Mouse (Mus musculus): ENCODE results near the gene Nav2. TPM values are rescaled to one million over a fixed set of nuclear protein-coding genes. Genes with fewer than 3 reads are reported as not detected.

Nav2 gene
- polyA plus RNA-seq, 1 experiment = 1.3 TPM

DNA sequence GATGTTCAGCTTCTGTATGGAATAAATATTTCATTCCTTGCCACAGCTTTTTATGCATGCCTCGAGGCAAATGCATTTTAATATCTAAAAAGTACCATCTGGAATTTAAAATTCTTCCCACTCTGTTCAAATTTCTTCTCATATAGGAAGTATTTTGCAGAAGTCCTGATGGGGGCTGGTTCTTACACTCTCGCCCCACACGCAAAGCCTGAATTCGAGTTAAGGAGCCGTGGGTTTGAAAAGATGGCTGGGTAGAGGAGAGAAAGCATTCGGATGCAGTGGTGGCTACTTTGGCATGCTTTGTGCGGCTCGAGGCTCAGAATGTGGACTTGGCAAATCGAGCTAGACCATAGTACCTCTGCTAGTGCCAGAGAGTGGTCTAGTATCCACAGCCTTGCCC, 499.2 kb downstream of the Nav2 start:
- Histone ChIP-seq H3K4me1 (no peaks in the 10 kb centered on the region), H3K36me3 (replicated peaks; ENCODE audit: low read length) (no peaks in the 10 kb centered on the region), H3K27me3 (replicated peaks) (no peaks in the 10 kb centered on the region), H3K9me3 (peaks cover 11% of the 10 kb centered on the region; the same call in 1 of the 2 replicates), H3K4me3 (replicated peaks) (no peak overlapping the region)
- no peak for TF ChIP-seq GATA1 (IDR thresholded peaks at IDR 0.05; ENCODE audit: borderline replicate concordance, low read length)
- TF ChIP-seq FLI1 (IDR thresholded peaks at IDR 0.05; ENCODE audit: low read length) = no peak

DNA sequence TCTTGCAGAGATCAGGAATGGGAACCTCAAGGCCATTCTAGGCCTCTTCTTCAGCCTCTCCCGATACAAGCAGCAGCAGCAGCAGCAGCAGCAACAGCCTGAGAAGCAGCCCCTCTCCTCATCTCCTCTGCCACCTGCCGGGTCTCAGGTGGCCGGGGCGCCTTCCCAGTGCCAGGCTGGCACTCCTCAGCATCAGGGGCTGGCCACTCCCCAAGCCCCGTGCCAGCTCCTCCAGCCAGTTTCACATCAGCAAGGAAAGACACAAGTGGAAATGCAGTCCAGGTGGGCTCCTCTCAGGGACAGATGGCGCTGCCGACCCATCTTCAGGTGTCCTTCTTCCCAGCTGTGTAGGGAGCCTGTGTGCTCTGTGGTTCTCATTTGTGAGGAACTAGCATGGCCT, 500.1 kb downstream of the Nav2 start:
- no peak overlapping the region for H3K4me3 ChIP-seq (replicated peaks)
- H3K4me1 ChIP-seq = no peaks in the 10 kb centered on the region
- peaks cover 20% of the 10 kb centered on the region; the same call in 1 of the 2 replicates for H3K9me3 ChIP-seq
- no peak for TF ChIP-seq GATA1 (IDR thresholded peaks at IDR 0.05; ENCODE audit: borderline replicate concordance, low read length)
- TF ChIP-seq FLI1 (IDR thresholded peaks at IDR 0.05; ENCODE audit: low read length) = no peak
- H3K27me3 ChIP-seq (replicated peaks) = no peaks in the 10 kb centered on the region
- no peaks in the 10 kb centered on the region for H3K36me3 ChIP-seq (replicated peaks; ENCODE audit: low read length)

DNA sequence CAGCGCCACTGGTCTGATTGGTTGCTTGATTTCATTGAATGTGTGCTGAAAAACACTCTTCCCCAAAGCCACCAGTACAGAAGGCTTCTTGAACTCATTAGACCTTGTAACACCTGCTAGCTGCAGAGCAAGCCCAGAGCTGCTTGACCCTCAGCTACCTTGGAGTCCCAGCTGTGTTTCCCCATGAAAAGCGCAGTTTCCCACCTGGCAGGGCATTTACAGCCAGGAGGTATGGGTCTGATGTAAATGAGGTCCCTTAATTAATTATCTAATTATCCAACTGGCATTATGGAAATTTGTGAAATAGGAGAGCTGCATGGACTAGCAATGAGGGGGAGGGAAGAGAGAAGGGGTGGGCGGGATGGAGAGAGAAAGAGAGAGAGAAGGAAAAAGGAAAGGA, 500.7 kb downstream of the Nav2 start:
- Histone ChIP-seq H3K4me3 (replicated peaks) (no peak overlapping the region), H3K9me3 (peaks cover 27% of the 10 kb centered on the region; the same call in 1 of the 2 replicates), H3K4me1 (no peaks in the 10 kb centered on the region), H3K27me3 (replicated peaks) (no peaks in the 10 kb centered on the region), H3K36me3 (replicated peaks; ENCODE audit: low read length) (no peaks in the 10 kb centered on the region)
- TF ChIP-seq FLI1 (IDR thresholded peaks at IDR 0.05; ENCODE audit: low read length) (no peak), GATA1 (IDR thresholded peaks at IDR 0.05; ENCODE audit: borderline replicate concordance, low read length) (no peak)

DNA sequence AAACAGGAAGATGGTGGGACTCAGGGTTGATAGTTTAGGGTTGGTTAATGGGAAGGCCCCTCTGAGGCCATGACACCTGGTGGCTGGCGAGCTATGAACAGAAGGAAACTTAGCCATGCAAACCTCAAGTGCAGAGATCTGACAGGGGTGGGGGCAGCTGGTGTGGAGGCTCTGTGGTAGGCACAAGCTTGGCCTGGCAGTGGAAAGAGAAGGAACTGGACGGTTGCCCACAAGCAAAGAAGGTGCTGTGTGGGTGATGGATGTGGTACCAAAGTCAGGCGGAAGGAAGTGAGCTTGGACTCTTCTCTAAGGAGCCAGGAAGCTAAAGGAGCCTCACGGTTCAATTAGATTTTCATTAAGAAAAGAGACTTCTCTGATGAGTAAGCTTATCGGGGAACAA, 501.7 kb downstream of the Nav2 start:
- H3K4me3 ChIP-seq (replicated peaks) = no peak overlapping the region
- no peaks in the 10 kb centered on the region for H3K36me3 ChIP-seq (replicated peaks; ENCODE audit: low read length)
- H3K9me3 ChIP-seq = peaks cover 31% of the 10 kb centered on the region; the same call in 1 of the 2 replicates
- TF ChIP-seq FLI1 (IDR thresholded peaks at IDR 0.05; ENCODE audit: low read length) = no peak
- no peak for TF ChIP-seq GATA1 (IDR thresholded peaks at IDR 0.05; ENCODE audit: borderline replicate concordance, low read length)
- H3K4me1 ChIP-seq = no peaks in the 10 kb centered on the region
- H3K27me3 ChIP-seq (replicated peaks) = no peaks in the 10 kb centered on the region

- Histone ChIP-seq H3K4me1 (no peaks in the 10 kb centered on the region), H3K36me3 (replicated peaks; ENCODE audit: low read length) (no peaks in the 10 kb centered on the region), H3K27me3 (replicated peaks) (no peaks in the 10 kb centered on the region), H3K4me3 (replicated peaks) (no peak overlapping the region), H3K9me3 (peaks cover 36% of the 10 kb centered on the region; the same call in 1 of the 2 replicates)
- TF ChIP-seq GATA1 (IDR thresholded peaks at IDR 0.05; ENCODE audit: borderline replicate concordance, low read length) (no peak), FLI1 (IDR thresholded peaks at IDR 0.05; ENCODE audit: low read length) (no peak)
These were observed 502.4 kb downstream of the Nav2 start for GRCm38 (mm10) chr7:49410892-49411291.

DNA sequence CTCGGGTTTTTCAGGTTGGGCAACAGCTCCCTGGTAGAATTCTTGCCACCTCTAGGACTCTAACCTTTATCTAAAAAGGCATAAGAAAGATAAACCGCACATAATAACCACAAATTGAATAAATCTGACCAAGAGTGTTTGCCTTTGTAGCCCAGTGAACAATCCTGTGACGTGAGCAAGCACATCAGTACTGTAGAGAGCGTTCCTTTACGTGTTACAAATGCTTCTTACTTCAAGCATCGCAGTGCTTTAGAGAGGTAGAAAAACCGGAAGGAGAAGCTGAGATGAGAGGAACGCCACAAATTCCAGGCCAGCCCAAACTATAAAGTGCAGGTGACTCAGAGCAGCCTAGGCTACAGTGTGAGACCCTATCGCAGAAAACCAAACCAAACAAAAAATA, 503.3 kb downstream of the Nav2 start:
- Histone ChIP-seq H3K36me3 (replicated peaks; ENCODE audit: low read length) (no peaks in the 10 kb centered on the region), H3K27me3 (replicated peaks) (no peaks in the 10 kb centered on the region), H3K4me1 (no peaks in the 10 kb centered on the region), H3K9me3 (peaks cover 38% of the 10 kb centered on the region; the same call in 1 of the 2 replicates), H3K4me3 (replicated peaks) (no peak overlapping the region)
- TF ChIP-seq FLI1 (IDR thresholded peaks at IDR 0.05; ENCODE audit: low read length) (no peak), GATA1 (IDR thresholded peaks at IDR 0.05; ENCODE audit: borderline replicate concordance, low read length) (no peak)

GRCm38 (mm10) chr7:49415131-49415530, 506.6 kb downstream of the Nav2 start:
- no peak overlapping the region for H3K4me3 ChIP-seq (replicated peaks)
- no peaks in the 10 kb centered on the region for H3K27me3 ChIP-seq (replicated peaks)
- TF ChIP-seq GATA1 (IDR thresholded peaks at IDR 0.05; ENCODE audit: borderline replicate concordance, low read length) = no peak
- no peaks in the 10 kb centered on the region for H3K4me1 ChIP-seq
- H3K36me3 ChIP-seq (replicated peaks; ENCODE audit: low read length) = no peaks in the 10 kb centered on the region
- H3K9me3 ChIP-seq = peaks cover 35% of the 10 kb centered on the region; the same call in 1 of the 2 replicates

DNA sequence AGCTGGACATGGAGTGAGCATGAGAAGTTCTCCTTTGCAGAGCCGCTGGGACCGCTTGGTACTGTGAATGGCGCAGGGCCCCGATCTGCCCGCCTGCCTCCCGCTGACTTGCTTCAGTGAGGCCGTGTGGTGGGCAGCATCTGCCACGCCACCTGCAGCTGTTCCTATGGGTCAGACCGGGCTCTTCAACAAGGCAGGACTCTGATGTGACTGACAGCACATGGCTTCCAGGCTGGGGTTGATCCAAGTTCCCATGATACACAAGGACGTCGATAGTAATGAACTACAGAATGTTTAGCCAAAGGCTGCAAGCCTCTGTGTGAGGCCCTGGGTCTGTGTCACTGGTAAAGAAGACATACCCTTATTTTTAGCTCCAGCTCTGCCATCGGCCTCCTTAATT, 507.2 kb downstream of the Nav2 start:
- H3K27me3 ChIP-seq (replicated peaks) = no peaks in the 10 kb centered on the region
- no peaks in the 10 kb centered on the region for H3K36me3 ChIP-seq (replicated peaks; ENCODE audit: low read length)
- H3K9me3 ChIP-seq = peaks cover 35% of the 10 kb centered on the region; the same call in 1 of the 2 replicates

GRCm38 (mm10) chr7:49418841-49419240, 510.3 kb downstream of the Nav2 start:
- Histone ChIP-seq H3K9me3 (peaks cover 19% of the 10 kb centered on the region; the same call in 1 of the 2 replicates), H3K27me3 (replicated peaks) (no peaks in the 10 kb centered on the region)
- TF ChIP-seq GATA1 (IDR thresholded peaks at IDR 0.05; ENCODE audit: borderline replicate concordance, low read length) (no peak), FLI1 (IDR thresholded peaks at IDR 0.05; ENCODE audit: low read length) (no peak)

More for the DNA sequence above, 507.2 kb downstream of the Nav2 start:
- TF ChIP-seq GATA1 (IDR thresholded peaks at IDR 0.05; ENCODE audit: borderline replicate concordance, low read length) = no peak
- TF ChIP-seq FLI1 (IDR thresholded peaks at IDR 0.05; ENCODE audit: low read length) = no peak
- H3K4me1 ChIP-seq = no peaks in the 10 kb centered on the region
- no peak overlapping the region for H3K4me3 ChIP-seq (replicated peaks)

DNA sequence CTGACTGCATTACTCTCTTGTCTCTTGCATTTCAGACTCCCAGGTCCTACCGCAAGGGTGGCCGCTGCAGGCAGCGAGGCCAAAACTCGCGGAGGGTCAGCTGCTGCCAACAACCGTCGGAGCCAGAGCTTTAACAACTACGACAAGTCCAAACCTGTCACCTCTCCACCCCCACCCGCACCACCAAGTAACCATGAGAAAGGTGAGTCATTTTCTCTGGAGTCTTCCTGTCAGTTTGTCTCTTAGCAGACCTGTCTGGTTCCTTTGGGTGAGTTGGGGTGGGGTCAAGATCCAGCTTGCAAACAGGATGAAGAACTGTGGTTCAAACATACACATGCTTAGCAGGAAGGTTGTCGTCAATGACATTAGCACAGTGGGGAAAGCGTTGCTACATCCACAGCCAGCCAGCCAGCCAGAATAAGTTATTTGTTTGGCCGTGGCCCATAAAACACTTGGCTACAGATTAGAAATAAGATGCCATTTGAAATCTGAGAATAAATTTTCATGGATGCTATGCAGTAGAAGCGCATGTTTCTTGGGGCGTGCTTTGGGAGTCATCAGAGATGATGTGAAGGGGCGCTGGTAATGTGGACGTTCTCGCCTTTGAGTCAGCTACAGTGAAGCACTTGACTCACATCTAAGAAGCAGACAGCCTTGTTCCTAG, 511.8 kb downstream of the Nav2 start:
- H3K4me3 ChIP-seq (replicated peaks) = no peak overlapping the region

More at GRCm38 (mm10) chr7:49418841-49419240, 510.3 kb downstream of the Nav2 start:
- Histone ChIP-seq H3K4me3 (replicated peaks) (no peak overlapping the region), H3K4me1 (no peaks in the 10 kb centered on the region), H3K36me3 (replicated peaks; ENCODE audit: low read length) (no peaks in the 10 kb centered on the region)

More for the DNA sequence above, 511.8 kb downstream of the Nav2 start:
- TF ChIP-seq FLI1 (IDR thresholded peaks at IDR 0.05; ENCODE audit: low read length) (no peak), GATA1 (IDR thresholded peaks at IDR 0.05; ENCODE audit: borderline replicate concordance, low read length) (no peak)
- peaks cover 6% of the 10 kb centered on the region; the same call in 1 of the 2 replicates for H3K9me3 ChIP-seq
- H3K27me3 ChIP-seq (replicated peaks) = no peaks in the 10 kb centered on the region
- H3K36me3 ChIP-seq (replicated peaks; ENCODE audit: low read length) = no peaks in the 10 kb centered on the region
- no peaks in the 10 kb centered on the region; the same call in 1 of the 2 replicates for H3K4me1 ChIP-seq
